ENCODE assay signal across 8 mouse cellular contexts in genomic region chr7:116093466-116093850, GRCm38 (mm10). TPM values are rescaled to one million over a fixed set of nuclear protein-coding genes. Genes with fewer than 3 reads are reported as not detected.
DNase-seq lines count a peak whose midpoint lies in the region; ATAC-seq and TF ChIP-seq lines count a peak whose summit lies in the region.

No protein-coding gene starts in this region.

- DNase-seq in heart, postnatal 14 days, result no peak
- no peak for DNase-seq in Patski (ENCODE audit: low read depth, low spot score)
- DNase-seq in midbrain, embryonic 11.5 days (ENCODE audit: low spot score, missing footprints), result no peak
- DNase-seq in left cerebral cortex, postnatal 10 days (ENCODE audit: extremely low spot score in 1 of 2, low spot score in 2 of 2), result no peak
- DNase-seq in kidney, postnatal 25 days, result no peak
- no peak for DNase-seq in spleen, adult 12 weeks (ENCODE audit: low spot score)

- CTCF ChIA-PET in Patski (lab: Charles Lee), result interaction anchor here (1.1 kb wide), 1 partner anchor 18 kb away, joined by 3 read pairs; no protein-coding TSS in a partner anchor

- peaks cover 0 to 21% of the 10 kb centered on the region in 2 experiments; a peak in 2 of 4 replicates for H3K4me1 ChIP-seq in heart, embryonic 14.5 days (ENCODE audit: control insufficient read depth in 2 of 2, insufficient read depth in 2 of 2, low read length in 2 of 2)
- H3K4me1 ChIP-seq in hindbrain, embryonic 12.5 days, result peaks cover 18% of the 10 kb centered on the region
- peaks cover 15% of the 10 kb centered on the region for H3K4me1 ChIP-seq in midbrain, embryonic 11.5 days (ENCODE audit: control insufficient read depth, insufficient read depth, low read length)

- peak overlapping the region; percentile 81 for H3K9ac ChIP-seq in heart, embryonic 14.5 days (ENCODE audit: low read length)
- H3K9ac ChIP-seq in hindbrain, embryonic 12.5 days, result peak overlapping the region; percentile 82
- peak overlapping the region; percentile 95 for H3K9ac ChIP-seq in midbrain, embryonic 11.5 days (ENCODE audit: low read length)

- peak overlapping the region; percentile 86 to 89 for H3K27ac ChIP-seq in heart, embryonic 14.5 days (replicated peaks in 1 of 2; ENCODE audit: control insufficient read depth in 1 of 2, insufficient read depth in 1 of 2, low read depth in 2 of 2, low read length in 2 of 2)
- peak overlapping the region; percentile 95 for H3K27ac ChIP-seq in hindbrain, embryonic 12.5 days
- H3K27ac ChIP-seq in midbrain, embryonic 11.5 days (ENCODE audit: low read depth, low read length), result peak overlapping the region; percentile 94

- intact Hi-C loops in heart, postnatal 14 days (cut with DNase I), result no loop called here
- intact Hi-C loops in left cerebral cortex, postnatal 10 days (cut with DNase I), result no loop called here

- no peaks in the 10 kb centered on the region for H3K36me3 ChIP-seq in heart, embryonic 14.5 days (ENCODE audit: control insufficient read depth, insufficient read depth, low read length)
- H3K36me3 ChIP-seq in hindbrain, embryonic 12.5 days, result no peaks in the 10 kb centered on the region
- H3K36me3 ChIP-seq in midbrain, embryonic 11.5 days (ENCODE audit: control insufficient read depth, insufficient read depth, low read length), result no peaks in the 10 kb centered on the region

- no peaks in the 10 kb centered on the region for H3K27me3 ChIP-seq in heart, embryonic 14.5 days (ENCODE audit: control insufficient read depth, insufficient read depth, low read length)
- peaks cover 4% of the 10 kb centered on the region for H3K27me3 ChIP-seq in Patski
- no peaks in the 10 kb centered on the region for H3K27me3 ChIP-seq in hindbrain, embryonic 12.5 days
- H3K27me3 ChIP-seq in midbrain, embryonic 11.5 days (ENCODE audit: control insufficient read depth, insufficient read depth, low read length), result no peaks in the 10 kb centered on the region

- peak overlapping the region; percentile 84 for H3K4me2 ChIP-seq in heart, embryonic 14.5 days (ENCODE audit: low read length)
- peak overlapping the region; percentile 69 for H3K4me2 ChIP-seq in hindbrain, embryonic 12.5 days (replicated peaks)
- peak overlapping the region; percentile 79 for H3K4me2 ChIP-seq in midbrain, embryonic 11.5 days

- in situ Hi-C loops in Patski (cut with MboI; ENCODE audit: low pct_unique_long_range_greater_than_20kb), result no loop called here

- no peaks in the 10 kb centered on the region for H3K9me3 ChIP-seq in heart, embryonic 14.5 days (ENCODE audit: control insufficient read depth, low read length)
- no peaks in the 10 kb centered on the region for H3K9me3 ChIP-seq in hindbrain, embryonic 12.5 days (replicated peaks)
- H3K9me3 ChIP-seq in midbrain, embryonic 11.5 days (ENCODE audit: control insufficient read depth, low read length), result no peaks in the 10 kb centered on the region

- peak overlapping the region; percentile 66 to 70 for H3K4me3 ChIP-seq in heart, embryonic 14.5 days (ENCODE audit: control insufficient read depth in 1 of 2, insufficient read depth in 1 of 2, low read depth in 1 of 2, low read length in 2 of 2)
- peak overlapping the region; percentile 57 for H3K4me3 ChIP-seq in hindbrain, embryonic 12.5 days
- H3K4me3 ChIP-seq in midbrain, embryonic 11.5 days (ENCODE audit: low read depth, low read length), result peak overlapping the region; percentile 67

- peak; percentile 52 for TF ChIP-seq CTCF in Patski (IDR thresholded peaks at IDR 0.05)

- POLR2A ChIA-PET in Patski (lab: Charles Lee), result no interaction called here

- ATAC-seq in heart, embryonic 14.5 days (ENCODE audit: insufficient number of reproducible peaks, insufficient read depth, low FRiP score, low read depth), result peak; percentile 67
- peak; percentile 78 for ATAC-seq in Patski
- peak; percentile 90 for ATAC-seq in hindbrain, embryonic 12.5 days (ENCODE audit: low FRiP score)
- ATAC-seq in midbrain, embryonic 11.5 days (ENCODE audit: low FRiP score), result peak; percentile 87

- WGBS in heart, embryonic 14.5 days, result under 1% methylated on average over 19 of the region's 19 CpGs
- WGBS in hindbrain, embryonic 12.5 days, result under 1% methylated on average over 19 of the region's 19 CpGs
- WGBS in midbrain, embryonic 11.5 days, result under 1% methylated on average over 19 of the region's 19 CpGs

RNA-seq across cellular contexts. Expression of gene Gm4353, which starts 9.0 kb away (rescaled TPM):
- polyA plus RNA-seq in heart, embryonic 14.5 days (2014; fragmentation: Nextera tagmentation; extraction: Ambion mirVana), result 0.27 and 0.40 TPM in 2 replicates
- 1 to 10 TPM in 1 of 2 experiments, under 1 TPM in 1; 0.93 to 2.0 TPM for total RNA-seq in heart, postnatal 14 days (2021)
- polyA plus RNA-seq in Patski (2021), result 10.2 TPM
- 0.41 and 0.90 TPM in 2 replicates for polyA plus RNA-seq in hindbrain, embryonic 12.5 days (2016; fragmentation: Nextera tagmentation; extraction: Ambion mirVana)
- polyA plus RNA-seq in midbrain, embryonic 11.5 days (2014; fragmentation: Nextera tagmentation; extraction: Ambion mirVana), result 0.36 and 0.66 TPM in 2 replicates
- 1 to 10 TPM; 3.2 to 5.4 TPM for total RNA-seq in left cerebral cortex, postnatal 10 days (2021)

RNA-seq across cellular contexts. Expression of gene 1110004F10Rik, which starts 54.3 kb away (rescaled TPM):
- polyA plus RNA-seq in heart, embryonic 14.5 days (2014; fragmentation: Nextera tagmentation; extraction: Ambion mirVana), result 168 and 176 TPM in 2 replicates
- 10 to 100 TPM; 51.3 to 52.1 TPM for total RNA-seq in heart, postnatal 14 days (2021)
- polyA plus RNA-seq in Patski (2021), result 176 TPM
- polyA plus RNA-seq in hindbrain, embryonic 12.5 days (2016; fragmentation: Nextera tagmentation; extraction: Ambion mirVana), result 283 and 308 TPM in 2 replicates
- polyA plus RNA-seq in midbrain, embryonic 11.5 days (2014; fragmentation: Nextera tagmentation; extraction: Ambion mirVana), result 395 and 418 TPM in 2 replicates
- total RNA-seq in left cerebral cortex, postnatal 10 days (2021), result 100 to 1,000 TPM; 131 to 137 TPM

RNA-seq across cellular contexts. Expression of gene Sox6, which starts 54.9 kb away (rescaled TPM):
- 36.8 and 39.1 TPM in 2 replicates for polyA plus RNA-seq in heart, embryonic 14.5 days (2014; fragmentation: Nextera tagmentation; extraction: Ambion mirVana)
- 10 to 100 TPM; 27.1 to 32.5 TPM for total RNA-seq in heart, postnatal 14 days (2021)
- polyA plus RNA-seq in Patski (2021), result 3.5 TPM
- polyA plus RNA-seq in hindbrain, embryonic 12.5 days (2016; fragmentation: Nextera tagmentation; extraction: Ambion mirVana), result 50.9 and 55.3 TPM in 2 replicates
- 40.1 and 42.7 TPM in 2 replicates for polyA plus RNA-seq in midbrain, embryonic 11.5 days (2014; fragmentation: Nextera tagmentation; extraction: Ambion mirVana)
- total RNA-seq in left cerebral cortex, postnatal 10 days (2021), result 10 to 100 TPM; 40.7 to 45.6 TPM
